Mouse (Mus musculus) CH12.LX (cell line): ENCODE data around the gene Zfr2.

Source experiments
- CHD1 ChIP-seq: IDR thresholded peaks from 2 replicates; pipeline ENCODE4 v1.6.1; 2012; ENCODE audit warnings: low read depth, low read length, improper control_type of control experiment, inconsistent platforms
- ELF1 ChIP-seq: IDR thresholded peaks from 2 replicates; pipeline ENCODE4 v1.6.1; 2014; ENCODE audit warnings: low read depth, mild to moderate bottlenecking, inconsistent platforms, low read length, improper control_type of control experiment
- MAX ChIP-seq: IDR thresholded peaks from 2 replicates; pipeline ENCODE4 v1.6.1; 2011; ENCODE audit warnings: low read length, improper control_type of control experiment
- MYC ChIP-seq: IDR thresholded peaks from 2 replicates; pipeline ENCODE4 v1.6.1; 2011; ENCODE audit warnings: low read depth, mild to moderate bottlenecking, improper control_type of control experiment, low read length
- POLR2A ChIP-seq: IDR thresholded peaks from 2 replicates; pipeline ENCODE4 v1.6.1; 2011; ENCODE audit warnings: low read depth, mild to moderate bottlenecking, improper control_type of control experiment, low read length

DNA sequence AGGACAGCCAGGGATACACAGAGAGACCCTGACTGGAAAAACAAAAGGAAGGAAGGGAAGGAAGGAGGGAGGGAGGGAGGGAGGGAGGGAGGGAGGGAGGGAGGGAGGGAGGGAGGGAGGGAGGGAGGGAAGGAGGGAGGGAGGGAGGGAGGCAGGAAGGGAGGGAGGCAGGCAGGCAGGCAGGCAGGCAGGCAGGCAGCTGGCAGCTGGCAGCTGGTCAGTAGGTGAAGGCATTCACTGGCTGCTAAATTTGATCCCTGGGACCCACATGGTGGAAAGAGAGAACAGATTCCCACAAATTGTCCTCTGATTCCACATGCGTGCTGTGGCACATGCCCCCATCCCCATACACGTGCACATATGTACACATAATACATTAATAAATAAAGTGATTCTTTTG, 5.7 kb downstream of the Zfr2 start:
- TF ChIP-seq POLR2A (no peak), CHD1 (no peak), MYC (no peak), MAX (no peak), ELF1 (no peak)
